Mouse (Mus musculus) lung, postnatal 0 days (tissue): Measurements from ENCODE around the gene Ccdc117.

Source experiments
- CTCF ChIP-seq: IDR thresholded peaks from 2 replicates; pipeline ENCODE4 v1.5.1; 2016; ENCODE audit warnings: antibody characterized with exemption, mild to moderate bottlenecking
- EP300 ChIP-seq: IDR thresholded peaks from 2 replicates; pipeline ENCODE4 v1.6.1; 2016; ENCODE audit warnings: antibody characterized with exemption, mild to moderate bottlenecking, control low read depth

DNA sequence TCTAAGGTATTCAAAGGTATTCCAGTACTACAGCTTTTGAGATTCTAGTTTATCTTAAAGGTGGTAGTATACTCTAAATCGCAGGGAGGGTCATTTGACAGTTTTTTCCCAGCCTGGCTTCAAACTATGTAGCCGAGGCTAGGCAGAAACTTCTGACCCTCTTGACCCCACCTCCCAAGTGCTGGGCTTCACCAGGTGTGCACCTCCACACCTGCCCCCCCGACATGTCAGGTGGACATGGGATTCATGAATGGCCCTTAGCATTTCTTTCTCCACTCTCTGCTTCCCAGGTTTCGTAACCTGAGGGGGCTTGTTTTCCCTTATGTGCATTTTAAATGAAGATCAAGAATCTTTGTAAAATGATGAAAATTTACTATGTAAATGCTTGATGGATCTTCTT, 16.6 kb downstream of the Ccdc117 start:
- TF ChIP-seq EP300 (no peak), CTCF (no peak)
